Mouse (Mus musculus) heart, postnatal 4 days (tissue): ENCODE results near the gene Fgfr2. TPM values are rescaled to one million over a fixed set of nuclear protein-coding genes. Genes with fewer than 3 reads are reported as not detected.
"Not testable (repeated sequence)": the region's sequence is repeated elsewhere in the genome, so short reads cannot be mapped to it uniquely, and the experiment has no call there.

ENCODE experiments used
- DNase-seq: peaks from one replicate; pipeline ENCODE4 v3.0.0; 2021
- total RNA-seq, 2 experiments: library from RNA; stranded (reverse); gene quantifications; 2 replicates each; pipeline ENCODE4 v1.2.3; 2021

Gene Fgfr2
- total RNA-seq, 2 experiments from 2014 or later: 10.2 to 10.6 TPM

GRCm38 (mm10) chr7:130604390-130604789 is 2518.8 kb downstream of the Fgfr2 start:
- no peak for DNase-seq

GRCm38 (mm10) chr7:130603556-130603955 is 2519.6 kb downstream of the Fgfr2 start:
- no peak for DNase-seq

DNA sequence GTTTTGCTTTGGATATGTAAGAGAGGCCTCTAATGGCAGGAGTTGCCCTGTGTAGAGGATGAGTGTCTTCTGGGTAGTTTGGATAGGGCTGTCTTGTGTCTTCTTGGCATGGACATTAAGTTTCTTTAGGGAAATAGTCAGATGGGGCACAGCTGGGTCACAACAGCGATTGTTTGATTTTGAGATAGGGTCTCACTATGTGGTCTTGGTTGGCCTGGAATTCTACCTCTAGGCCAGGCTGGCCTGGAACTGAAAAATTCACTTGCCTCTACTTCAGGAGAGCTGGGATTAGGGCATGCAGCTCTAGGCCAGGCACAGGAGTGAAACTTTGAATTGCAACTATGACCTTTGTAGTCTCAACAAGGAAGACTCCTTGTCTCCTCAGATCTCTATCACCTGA is 2520.3 kb downstream of the Fgfr2 start:
- DNase-seq: no peak

GRCm38 (mm10) chr7:130600546-130600945 is 2522.6 kb downstream of the Fgfr2 start:
- no peak for DNase-seq

GRCm38 (mm10) chr7:130600074-130600473 is 2523.1 kb downstream of the Fgfr2 start:
- DNase-seq: no peak

- no peak for DNase-seq
Measured at GRCm38 (mm10) chr7:130597546-130597945, 2525.6 kb downstream of the Fgfr2 start.

- DNase-seq: peak; percentile 22
Measured at GRCm38 (mm10) chr7:130596079-130596855, 2526.9 kb downstream of the Fgfr2 start.

- DNase-seq: not testable (repeated sequence)
Measured at GRCm38 (mm10) chr7:130593375-130594239, 2529.5 kb downstream of the Fgfr2 start.

GRCm38 (mm10) chr7:130592975-130593374 is 2530.2 kb downstream of the Fgfr2 start:
- not testable (repeated sequence) for DNase-seq

- no peak for DNase-seq
Measured at GRCm38 (mm10) chr7:130590845-130591437, 2532.2 kb downstream of the Fgfr2 start.

GRCm38 (mm10) chr7:130590081-130590828 is 2532.9 kb downstream of the Fgfr2 start:
- no peak for DNase-seq

GRCm38 (mm10) chr7:130586521-130587072 is 2536.6 kb downstream of the Fgfr2 start:
- DNase-seq: no peak

- DNase-seq: no peak
Measured at GRCm38 (mm10) chr7:130578607-130579006, 2544.5 kb downstream of the Fgfr2 start.

GRCm38 (mm10) chr7:130578066-130578465 is 2545.1 kb downstream of the Fgfr2 start:
- no peak for DNase-seq

GRCm38 (mm10) chr7:130577388-130578003 is 2545.7 kb downstream of the Fgfr2 start, which contains the start of gene Tacc2:
Tacc2 (plus strand) TSS chr7:130577438.
- no peak for DNase-seq

- DNase-seq: peak; percentile 33
Measured at GRCm38 (mm10) chr7:130576981-130577380, 2546.2 kb downstream of the Fgfr2 start.

DNA sequence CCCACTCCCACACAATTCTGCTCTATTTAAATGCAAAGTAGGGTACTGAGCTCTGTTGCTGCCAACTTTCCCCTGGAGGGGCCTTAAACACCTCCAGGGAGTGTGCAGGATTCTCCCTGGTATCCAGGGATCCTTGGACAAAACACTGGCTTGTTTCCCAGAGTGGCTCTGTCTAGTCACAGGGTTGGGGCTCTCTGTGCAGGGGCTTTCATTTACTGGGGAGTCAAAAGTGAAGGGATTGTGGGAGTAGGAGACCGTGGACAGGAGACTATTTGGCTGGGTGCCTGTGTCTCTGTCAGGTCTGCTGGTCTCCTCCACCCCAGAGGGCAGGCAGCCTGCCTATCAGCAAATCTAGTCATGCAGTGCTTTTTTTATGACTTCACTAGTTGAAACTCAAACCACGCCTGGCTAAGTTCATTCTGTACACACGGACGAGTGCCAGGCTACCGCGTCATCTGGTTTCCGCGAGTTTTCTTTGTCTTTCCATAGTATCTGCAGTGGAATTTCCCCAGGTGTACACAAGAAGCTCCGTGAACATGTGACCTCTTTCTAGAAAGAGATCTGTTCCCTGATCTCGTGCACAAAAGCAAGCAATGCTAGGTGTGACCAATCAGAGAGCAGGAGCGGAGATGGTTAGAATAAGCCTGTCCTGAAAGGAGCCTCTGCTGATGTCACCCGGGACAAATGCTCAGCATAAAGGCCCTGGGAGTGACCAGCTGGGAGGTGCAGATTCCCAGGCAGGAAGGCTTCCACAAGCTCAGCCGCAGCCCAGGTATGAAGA is 2548.7 kb downstream of the Fgfr2 start:
- peak; percentile 55 for DNase-seq

GRCm38 (mm10) chr7:130573746-130574145 is 2549.4 kb downstream of the Fgfr2 start:
- no peak for DNase-seq

- DNase-seq: no peak
Measured at GRCm38 (mm10) chr7:130572821-130573220, 2550.3 kb downstream of the Fgfr2 start, which contains the start of gene Nsmce4a. Nsmce4a (minus strand) TSS chr7:130573118.

- DNase-seq: no peak
Measured at GRCm38 (mm10) chr7:130570472-130570871, 2552.7 kb downstream of the Fgfr2 start.
